Mouse (Mus musculus) urinary bladder, postnatal 14 days (tissue): ENCODE results near the gene Mboat2.

ENCODE experiments used
- DNase-seq: peaks from one replicate; pipeline ENCODE4 v3.0.0; 2021; ENCODE audit warnings: low spot score

The Mboat2 gene

DNA sequence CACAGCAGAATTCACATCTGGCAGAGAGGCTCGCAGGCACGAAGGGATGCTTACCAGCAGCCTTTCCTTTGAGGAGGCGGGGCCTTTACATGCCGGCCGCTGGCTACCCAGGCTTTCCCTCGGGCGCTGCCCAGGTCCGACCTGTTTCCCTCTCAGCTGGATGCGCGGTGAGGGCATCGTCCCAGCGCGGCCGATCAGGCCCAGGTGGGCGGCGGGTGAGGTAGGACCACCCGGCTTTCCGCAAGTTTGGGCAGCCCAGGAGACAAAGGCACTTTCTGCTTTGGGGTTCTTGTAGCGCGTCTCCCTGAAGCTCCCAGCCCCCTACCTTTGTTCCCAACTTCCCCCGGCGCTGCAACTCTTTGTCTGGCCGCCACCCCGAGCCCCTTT, at the start of gene Mboat2:
Mboat2 (plus strand) TSS at position 114 of the 387 bp plus-strand sequence.
- DNase-seq = peak; percentile 61

DNA sequence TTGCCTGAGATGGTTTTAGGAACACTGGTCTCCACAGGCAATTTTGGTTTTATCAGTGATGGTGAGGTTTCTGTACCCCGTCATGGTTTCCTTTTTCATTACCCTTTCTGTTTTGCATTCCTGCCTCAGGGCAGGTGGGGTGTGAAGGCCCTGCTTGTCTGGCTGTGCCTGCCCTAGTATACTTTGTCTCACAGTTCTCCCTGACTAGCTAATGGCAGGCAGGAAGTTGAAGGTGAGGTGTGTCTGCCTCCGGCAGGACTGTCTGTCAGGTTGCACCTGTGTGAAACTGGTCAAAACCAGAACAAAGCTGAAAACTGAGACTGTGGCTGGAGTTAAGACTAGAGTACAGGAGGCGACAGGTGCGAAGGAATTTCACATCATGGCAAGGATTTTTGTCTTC, 46.9 kb upstream of the Mboat2 start:
- peak; percentile 11 for DNase-seq

DNA sequence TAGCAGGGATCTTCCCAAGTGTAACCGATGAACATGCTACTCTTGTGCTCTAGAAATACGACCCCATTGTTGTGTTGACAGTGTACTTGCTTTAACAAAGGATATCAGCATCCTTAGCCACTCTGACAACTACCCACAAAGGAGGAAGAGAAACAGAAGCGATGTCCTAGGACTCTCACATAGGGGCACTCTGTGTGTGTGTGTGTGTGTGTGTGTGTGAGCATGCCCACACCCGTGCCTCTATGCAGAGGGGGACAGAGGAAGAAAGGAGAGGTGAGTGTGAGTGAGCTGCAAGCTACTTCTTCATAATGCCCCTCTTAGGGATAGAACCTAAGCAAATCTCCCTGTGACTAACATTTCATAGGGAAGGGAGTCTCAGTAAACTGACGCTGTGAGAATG, 44.8 kb upstream of the Mboat2 start:
- no peak for DNase-seq

DNA sequence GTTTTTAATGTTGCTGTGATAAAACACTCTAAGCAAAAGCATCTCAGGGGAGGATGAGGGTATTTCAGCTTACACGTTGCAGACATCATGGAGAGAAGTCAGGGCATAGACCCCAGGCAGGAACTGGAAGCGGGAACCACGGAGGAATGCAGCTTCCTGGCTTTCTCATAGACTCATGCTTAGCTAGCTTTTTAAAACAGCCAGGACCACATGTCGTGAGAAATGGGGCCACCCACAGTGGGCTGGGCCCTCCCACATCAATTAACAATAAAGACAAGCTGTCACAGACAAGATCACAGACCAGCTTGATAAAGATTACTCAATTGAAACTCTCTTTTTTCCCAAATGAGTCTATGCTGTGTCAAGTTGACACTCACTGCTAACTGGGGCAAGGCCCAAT, 44.4 kb upstream of the Mboat2 start:
- DNase-seq = no peak

DNA sequence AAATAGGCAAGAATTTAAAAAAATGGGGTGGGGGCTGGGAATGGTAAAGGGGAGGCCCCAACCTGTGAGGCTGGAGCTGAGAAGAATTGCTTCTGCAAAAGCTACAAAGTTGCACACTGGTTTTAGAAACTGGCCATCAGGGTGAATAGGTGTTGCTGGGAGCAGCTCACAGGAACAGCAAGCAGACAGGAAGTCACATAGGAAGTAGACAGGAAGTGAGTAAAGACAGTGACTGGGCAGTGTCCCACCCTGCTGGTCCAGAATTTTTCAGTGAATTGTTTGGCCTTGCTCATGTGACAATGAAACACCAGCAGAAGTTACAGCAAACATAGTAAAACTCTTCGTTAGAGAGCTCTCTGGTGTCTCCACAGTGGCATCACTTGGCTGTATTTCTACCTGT, 41.0 kb upstream of the Mboat2 start:
- no peak for DNase-seq

DNA sequence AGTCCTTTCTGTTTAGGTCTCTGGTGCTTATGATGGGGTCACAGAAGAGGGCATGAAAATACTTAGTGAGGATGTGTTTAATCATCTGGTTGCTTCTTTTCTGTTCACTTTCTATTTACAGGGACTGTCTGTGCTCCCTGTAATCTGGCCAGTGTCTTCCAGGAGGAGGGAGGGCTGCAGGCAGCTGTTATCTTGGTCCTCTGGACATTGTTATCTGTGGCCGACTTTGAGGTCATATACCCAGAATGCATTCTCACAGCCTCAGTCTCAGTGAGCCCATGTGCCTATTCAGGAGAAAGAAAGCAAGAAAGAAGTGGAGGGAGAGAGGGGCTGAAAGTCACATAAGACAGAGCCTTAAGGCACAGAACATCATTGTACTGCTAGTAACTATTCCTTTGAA, 19.4 kb upstream of the Mboat2 start:
- DNase-seq = no peak

DNA sequence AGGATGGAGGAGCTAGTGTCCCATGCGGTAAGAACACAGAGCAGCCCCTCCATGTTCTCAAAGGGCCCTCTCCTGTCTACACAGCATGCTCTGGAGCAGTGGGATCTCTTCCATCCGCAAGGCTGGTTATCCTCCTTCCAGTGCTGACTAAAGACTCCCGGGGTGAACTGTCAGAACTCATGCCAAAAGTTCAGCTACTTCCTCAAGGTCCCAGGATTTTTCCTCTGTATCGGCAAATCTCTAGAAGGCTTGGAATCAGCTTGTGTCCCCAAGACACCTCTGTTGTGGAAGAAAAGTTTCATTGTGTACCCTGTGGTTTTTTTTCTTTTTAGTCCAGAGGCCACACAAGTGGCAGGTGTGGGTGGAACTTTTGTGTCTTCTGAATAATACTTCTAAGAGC, 18.8 kb upstream of the Mboat2 start:
- DNase-seq = no peak

DNA sequence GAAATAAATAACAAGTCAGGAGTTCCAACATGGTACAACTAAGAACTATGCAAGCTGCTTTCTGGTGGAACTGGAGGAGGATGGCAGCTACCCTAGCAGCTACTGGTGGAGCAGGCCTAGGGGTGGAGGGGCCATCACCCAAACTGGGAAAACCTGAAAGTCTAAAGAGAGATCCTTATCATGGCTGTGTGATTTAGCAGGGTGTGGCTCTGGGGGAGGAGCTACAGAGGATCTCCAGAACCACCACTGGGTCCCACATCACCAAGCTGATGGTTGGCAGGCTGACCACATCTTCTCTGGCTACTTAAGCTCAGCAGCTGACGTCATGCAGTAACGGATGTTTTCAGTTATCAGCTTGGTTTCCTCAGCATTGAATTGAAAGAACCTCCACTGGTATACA, 7.8 kb upstream of the Mboat2 start:
- DNase-seq = peak; percentile 43

DNA sequence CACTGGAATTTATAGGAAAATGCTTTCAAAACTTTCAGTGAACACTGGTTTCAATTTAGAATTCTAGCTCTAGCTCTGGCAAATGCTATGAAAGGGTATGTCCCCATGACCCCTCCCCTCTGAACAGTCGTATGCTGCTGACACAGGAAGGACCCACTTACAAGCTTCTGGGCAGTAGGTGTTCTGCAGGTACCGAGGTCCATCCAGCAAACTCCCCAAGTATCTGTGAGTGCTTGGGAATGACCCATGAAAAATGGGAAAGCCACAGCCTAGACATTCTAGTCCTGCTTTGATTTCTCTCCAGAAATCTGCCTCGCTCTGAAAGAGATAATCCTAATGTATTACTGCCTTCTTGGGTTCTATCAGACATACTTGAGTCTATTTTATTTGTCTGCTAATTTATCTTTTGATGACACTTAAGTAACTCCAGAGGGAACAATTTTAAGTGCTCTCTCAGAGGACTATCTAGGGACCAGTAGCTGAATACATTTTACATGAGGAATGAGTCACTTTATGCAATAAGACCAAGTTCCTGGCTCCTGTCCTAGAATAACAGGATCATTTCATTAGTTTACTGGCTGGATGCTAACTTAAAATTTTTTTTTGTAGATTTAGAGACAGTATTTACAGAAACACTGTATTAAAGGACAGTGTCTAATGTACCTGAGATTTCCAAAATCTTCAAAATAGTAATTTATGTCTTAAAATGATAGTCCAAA, 6.9 kb upstream of the Mboat2 start:
- no peak for DNase-seq

DNA sequence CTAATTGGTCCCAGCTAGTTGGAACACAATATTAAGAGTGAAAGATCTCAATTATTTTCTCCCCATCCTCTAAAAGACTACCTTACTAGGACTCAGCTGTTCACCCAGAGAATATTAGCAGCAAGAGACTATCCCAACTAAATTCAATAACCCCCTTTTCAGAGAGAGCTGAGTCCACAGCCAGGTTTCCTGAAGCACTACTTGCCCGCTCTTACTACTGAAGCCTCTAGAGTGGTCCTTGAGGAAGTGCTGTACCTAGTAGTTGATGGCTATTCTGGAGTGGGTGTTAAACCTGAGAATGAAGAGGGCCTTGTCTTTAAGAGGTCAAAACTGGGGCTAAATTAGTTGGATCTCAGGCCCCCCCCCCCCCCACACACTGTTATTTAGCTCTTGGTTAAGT, 593 bp upstream of the Mboat2 start:
- DNase-seq = no peak

DNA sequence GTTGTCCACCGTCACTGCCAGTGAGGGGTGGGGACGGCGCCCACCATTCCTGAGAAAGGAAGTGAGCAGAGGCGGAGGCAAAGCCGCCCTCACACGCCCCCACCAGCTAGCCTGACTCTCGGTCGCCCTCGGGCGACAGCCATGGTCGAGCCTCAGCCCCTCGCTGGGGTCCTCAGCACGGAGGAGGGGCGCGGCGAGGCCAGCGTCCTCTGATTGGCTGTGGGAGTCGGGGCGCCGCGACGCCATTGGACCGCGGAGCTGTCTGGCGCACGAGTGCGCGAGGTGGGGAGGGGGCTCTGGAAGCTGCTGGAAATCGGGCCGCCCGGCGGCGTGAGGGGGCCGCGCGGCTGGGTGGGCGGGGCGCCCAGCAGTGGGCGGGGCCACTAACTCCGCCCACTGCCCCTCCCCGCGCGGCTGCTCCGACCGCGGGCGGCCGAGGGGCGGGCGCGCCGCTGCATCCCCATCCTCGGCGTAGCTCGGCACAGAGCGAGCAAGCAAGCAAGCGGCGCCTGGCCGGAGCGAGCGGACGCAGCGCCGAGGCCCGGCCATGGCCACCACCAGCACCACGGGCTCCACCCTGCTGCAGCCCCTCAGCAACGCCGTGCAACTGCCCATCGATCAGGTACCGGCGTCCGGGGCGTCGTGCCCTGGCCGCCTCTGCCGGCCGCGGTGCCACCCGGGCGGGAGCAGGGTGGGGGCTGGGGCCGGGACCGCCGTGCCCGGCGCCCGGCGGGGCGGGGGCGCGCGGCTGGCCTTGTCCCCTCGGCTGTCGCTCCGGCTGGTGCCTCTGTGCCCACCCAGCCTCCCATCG, 679 bp downstream of the Mboat2 start:
- DNase-seq = peak; percentile 78

DNA sequence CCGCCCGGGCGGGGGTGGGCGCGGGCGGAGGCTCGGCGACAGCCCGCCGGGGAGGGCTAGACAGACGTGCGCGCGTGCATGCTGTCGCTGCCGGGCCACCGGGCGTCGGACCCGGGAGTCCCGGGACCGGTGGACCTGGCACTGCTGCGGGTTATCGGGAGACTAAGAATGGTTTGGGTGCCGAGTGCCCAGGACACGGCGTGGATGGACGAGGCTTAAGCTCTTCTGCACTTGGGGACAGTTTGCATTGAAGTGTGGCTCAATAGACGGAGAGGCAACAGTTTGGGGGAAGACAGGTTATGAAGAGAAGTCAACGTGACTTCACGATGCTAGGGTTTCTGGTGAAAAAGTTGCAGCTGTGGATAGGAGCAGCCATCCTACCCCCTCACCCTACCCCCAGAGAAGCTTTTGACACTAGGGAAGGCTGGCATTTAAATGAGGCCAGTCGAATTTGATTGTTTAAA, 1.3 kb downstream of the Mboat2 start:
- no peak for DNase-seq

DNA sequence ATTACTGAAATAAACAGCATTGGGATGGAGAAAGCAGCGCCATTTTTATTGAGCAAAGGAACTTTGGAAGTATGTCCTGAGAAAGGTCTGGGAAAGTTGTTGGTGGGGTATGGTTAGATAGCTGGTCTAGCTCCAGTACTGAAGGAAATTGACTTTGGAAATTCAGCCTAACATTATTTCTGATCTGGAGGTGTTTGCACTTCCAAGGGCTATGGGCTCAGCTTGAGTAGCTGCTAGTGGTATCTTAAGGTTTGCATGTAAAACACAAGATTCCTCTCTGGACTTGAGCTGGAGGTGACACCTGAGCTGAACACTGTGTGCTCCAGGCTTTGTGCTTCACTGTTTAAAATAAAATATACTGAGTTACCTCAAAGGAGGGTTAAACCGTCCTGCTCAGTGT, 1.8 kb downstream of the Mboat2 start:
- DNase-seq = no peak

DNA sequence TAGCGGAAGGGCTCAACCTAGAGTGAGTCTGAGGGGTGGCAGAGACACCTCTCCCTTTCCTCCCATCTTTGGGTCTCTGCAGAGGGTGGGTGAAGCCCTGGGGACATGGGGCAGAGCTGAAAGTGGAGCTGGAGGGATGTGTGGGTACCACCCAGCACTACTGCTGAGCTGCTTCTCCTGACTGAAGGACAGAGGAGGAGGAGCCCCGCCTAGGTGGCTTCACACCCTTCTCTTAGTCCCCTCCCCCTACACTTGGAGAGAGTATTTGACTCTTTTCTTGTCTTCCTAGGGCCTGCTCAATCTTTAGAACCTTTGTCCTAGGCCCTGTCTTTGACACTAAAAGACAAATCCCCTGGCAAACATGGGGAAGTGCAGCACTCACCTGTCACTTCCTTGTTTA, 7.3 kb downstream of the Mboat2 start:
- no peak for DNase-seq

DNA sequence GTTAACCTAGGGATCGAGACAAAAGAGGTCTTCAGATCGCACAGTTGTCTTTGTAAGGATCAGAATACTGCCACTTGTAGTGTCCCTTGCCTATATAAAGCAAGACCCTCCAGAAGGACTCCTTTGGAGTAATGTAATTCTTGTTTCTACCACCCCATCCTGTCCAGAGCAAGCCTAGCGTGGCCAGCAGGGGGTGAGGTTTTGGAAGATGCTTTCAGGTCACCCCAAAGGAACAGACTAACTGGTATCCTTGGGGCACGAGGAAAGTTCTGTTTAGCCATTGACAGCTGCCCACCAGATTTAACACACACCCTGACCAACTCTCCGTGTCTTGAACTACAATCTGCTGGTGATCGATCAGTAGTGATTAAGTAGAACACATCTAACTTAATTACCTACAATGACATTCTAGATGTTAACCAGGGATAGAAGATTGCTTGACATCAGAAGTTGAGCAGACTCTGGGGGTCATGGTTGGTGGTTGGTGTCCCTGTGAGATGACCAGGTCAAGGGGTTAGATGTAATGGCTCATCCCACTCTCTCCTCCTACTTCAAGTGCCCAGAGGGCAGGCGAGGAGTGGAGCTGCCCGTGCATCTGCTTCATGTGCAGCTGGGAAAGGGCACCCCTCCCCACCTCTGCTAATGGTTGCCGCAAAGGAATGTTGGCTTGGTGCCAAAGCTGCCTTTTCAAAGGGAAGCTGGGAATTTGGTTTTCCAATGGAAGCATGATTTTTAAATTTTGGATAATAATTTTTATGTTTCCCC, 10.6 kb downstream of the Mboat2 start:
- DNase-seq = no peak

DNA sequence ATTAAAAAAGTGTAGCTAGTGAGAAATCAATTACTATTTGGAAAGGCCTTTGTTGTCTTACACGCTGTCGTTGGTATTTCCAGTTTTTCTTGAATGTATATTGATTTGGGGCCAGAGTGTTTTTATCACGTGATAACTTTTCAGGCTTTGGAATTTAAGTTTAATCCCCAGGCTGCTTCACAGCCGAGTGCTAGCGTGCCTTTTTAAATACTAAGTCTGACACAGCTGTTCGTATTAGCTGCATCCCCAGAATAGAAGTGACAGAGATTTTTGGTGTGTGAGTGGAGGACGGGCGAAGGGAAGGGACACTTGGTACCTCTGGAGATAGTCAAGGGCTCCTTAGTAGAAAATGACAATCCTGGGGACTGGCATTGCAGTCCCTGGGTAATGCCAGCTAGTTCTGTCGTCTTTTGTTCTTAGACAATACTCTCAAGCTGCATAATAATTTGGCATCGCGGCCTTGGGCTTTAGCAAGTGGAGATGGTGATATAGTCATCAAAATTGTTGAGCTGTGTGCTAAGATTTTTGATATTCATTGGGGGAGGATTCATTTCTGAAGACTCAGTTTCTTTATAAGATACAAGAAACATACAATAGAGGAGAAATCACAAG, 11.7 kb downstream of the Mboat2 start:
- DNase-seq = no peak

DNA sequence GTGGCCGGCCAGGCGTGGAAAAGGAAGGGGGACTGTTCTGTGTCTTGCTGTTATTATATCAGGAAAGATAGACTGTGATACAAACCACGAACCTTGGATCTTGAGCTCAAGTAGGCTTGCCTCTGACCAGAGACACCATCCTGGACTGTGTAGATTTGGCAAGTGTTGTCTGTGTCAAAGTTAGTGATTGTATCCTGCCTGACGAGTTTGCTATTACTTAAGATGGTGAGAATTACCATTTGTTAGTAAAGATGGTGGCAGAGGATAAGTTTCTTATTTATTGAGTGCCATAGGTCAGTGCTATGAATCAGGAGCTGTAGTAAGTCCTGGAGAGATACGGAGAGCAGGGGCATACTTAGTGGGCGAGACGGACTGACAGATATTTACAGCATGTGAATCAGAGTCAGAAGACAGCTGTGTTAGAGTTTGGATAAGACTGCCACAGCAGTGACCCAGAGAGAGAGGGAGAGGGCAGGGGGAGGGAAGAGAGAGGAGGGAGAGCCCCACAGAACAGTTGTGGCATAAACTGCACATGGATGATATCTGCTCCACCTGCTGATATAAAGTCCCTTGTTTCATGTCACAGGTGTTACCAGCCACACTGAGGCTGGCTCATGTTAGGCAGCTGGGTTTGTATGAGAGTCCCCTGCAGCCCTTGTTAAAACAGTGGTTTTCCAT, 12.9 kb downstream of the Mboat2 start:
- no peak for DNase-seq

DNA sequence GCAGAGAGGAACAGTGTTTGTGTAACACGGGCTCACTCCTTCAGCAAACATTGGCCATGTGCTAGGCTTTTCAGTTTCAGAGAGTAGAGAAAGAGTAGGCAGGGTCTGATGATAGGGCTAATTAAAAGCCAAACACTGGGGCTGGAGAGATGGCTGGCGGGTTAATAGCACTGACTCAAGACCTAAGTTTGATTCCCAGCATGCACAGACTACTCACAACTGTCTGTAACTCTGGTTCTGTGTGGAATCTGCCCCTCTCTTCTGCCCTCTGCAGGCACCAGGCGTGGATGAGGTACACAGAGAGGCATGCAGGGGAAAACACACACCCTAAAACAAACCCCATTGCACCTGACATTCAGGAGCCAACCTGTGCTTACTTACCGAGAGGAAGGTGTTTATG, 14.7 kb downstream of the Mboat2 start:
- peak; percentile 37 for DNase-seq

DNA sequence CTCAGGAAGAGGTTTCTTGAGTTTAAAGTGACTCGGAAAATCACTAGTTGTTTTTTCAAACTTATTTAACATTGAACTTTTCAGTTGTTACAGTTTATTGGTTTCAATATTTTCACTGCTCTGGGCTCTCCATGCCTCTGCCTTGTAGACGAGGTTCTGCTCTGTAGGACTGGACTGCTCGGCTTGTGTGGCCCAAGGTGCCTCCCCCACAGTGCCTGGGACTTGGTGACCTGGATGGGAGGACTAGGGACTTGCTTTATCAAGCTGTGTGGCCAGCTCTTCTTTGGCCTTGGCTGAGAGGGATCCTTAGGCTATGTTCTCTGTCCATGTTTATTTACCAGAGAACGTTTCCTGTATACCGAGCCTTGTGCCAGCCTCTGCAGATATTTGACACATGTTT, 17.4 kb downstream of the Mboat2 start:
- DNase-seq = no peak

DNA sequence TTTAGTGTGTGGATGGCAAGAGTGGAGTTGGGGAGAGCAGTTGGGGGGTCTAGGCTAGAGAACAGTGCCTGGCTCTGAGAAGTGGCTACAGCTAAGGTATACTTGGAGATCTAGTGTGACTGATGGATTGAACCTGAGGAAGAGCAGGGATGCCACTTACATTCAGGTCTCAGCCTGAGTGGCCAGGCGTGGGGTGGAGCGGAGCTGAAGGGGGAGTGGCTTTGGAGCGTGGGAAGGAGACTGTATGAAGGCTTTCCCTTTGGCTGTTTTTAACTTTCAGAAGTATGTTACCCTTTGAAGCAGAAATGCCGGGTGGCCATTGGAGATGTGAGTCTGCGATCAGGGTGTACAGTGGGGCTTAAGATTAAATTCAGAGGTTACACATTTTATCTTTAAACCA, 26.7 kb downstream of the Mboat2 start:
- no peak for DNase-seq

DNA sequence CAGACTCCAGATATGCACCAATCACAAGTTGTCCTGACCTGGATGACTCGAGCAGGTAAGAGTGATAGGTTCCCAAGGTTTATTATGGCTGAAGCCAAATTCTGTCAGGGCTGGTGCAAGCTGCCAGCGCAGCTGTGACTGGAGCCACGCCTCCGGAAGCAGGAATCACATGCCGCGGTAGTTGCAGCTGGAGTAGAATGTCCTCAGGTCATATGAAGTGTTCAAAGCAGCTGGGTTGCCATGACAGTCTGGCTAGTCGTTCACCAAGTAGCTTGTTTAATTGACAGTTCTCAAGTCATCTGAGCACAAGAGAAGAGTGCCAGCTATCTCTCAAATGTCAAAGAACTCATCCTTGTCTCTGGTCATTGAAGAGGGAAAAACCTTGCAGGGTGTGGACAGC, 28.7 kb downstream of the Mboat2 start:
- no peak for DNase-seq

DNA sequence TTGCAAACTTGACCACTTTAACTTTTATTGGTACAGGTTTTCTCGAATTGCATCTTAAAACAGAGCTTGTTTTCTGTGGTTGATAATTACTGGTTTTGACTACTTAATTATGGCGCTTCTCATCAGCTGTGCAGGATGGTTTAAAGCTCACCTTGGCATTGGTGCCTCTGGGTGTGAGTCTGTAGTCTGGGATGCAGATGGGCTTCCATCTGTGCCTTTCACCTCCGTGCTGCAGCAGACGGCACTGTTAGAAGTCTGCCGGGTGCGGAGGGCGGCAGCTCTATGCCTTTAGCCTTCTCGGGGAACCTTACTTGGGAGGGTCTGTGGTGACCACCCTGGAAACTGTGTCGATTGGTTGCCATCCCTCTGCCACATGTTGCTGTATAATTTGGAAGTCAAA, 29.8 kb downstream of the Mboat2 start:
- no peak for DNase-seq
